Mouse (Mus musculus) frontal cortex, adult 2 months (tissue): Measurements from ENCODE around the gene Astn2. TPM values are rescaled to one million over a fixed set of nuclear protein-coding genes. Genes with fewer than 3 reads are reported as not detected.

Experiments
- DNase-seq, 2 experiments: peaks; one replicate each; pipeline ENCODE4 v3.0.0; 2022; ENCODE audit warnings: low spot score in 1 of 2; ENCODE audit errors: extremely low spot score in 1 of 2
- polyA plus RNA-seq: library from polyadenylated mRNA; depleted of rRNA; stranded (reverse); fragments of >200 nt; gene quantifications from 2 replicates; pipeline ENCODE4 v1.2.3, GENCODE M21; 2012; rRNA removed

Gene Astn2
- 16.9 and 18.2 TPM in 2 replicates for polyA plus RNA-seq

DNA sequence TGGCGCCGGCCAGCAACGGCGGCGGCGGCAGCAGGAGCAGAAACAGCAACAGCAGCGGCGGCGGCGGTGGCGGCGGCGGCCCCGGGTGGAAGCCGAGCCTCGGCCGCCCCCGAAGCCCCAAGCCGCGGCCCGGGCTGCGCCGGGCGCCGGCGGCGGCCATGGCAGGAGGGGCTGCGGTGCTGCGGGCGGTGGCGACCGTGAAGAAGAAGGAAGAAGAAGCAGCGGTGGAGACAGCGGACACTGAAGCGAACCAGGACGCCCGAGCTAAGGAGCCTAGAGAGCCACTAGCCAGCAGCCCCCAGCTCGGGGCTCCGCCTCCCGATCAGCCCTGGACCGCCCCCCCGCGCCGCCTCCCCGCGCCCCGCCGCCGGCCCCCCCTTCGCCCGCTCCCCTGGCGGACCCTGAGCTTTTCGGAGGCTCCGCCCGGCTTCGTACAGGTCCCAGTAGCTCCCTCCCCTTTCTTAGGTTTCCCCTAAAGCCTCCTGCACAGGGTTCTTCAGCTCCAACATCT lies at the start of gene Astn2:
Astn2 (minus strand) TSS at position 411 of the 511 bp plus-strand sequence.
- peak in 1 of 2 experiments; percentile 36 for DNase-seq

DNA sequence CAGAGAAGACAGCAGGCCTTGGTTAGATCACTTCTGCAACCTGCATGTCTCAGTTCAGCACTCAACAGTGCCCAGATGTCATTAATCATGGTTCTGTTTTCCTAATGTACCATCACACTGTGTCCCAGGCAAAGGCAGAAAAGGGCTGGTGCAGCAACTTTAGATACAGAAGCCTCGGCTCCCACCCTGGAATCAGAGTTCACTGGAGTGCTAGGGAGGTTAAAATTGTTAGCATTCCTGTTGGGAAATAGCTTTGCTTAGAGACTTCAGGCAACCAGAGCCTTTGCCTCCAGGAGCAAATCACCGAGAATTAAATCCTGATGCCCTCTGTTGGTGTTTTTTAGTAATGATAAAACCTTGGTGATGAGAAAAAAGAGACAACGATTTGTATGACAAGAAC lies 45.7 kb upstream of the Astn2 start:
- peak in 1 of 2 experiments; percentile 30 for DNase-seq

DNA sequence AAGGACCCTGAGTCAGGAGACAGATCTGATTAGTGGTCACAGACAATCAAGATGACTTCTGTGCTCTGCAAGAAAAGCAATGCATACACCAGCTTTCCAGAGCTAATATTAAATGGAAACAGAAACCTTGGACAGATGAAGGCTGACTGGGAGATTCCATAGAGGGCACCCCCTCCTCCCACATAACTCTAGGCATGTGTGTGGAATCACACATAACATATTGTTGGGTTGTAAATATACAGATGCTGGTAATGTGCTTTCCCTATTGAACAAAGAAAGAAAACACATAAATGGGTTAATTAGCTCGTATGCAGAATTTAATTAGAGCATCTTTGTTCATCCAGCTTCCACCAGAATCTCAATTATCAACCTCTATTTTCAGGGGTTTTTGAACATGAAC lies 26.8 kb upstream of the Astn2 start:
- no peak for DNase-seq

DNA sequence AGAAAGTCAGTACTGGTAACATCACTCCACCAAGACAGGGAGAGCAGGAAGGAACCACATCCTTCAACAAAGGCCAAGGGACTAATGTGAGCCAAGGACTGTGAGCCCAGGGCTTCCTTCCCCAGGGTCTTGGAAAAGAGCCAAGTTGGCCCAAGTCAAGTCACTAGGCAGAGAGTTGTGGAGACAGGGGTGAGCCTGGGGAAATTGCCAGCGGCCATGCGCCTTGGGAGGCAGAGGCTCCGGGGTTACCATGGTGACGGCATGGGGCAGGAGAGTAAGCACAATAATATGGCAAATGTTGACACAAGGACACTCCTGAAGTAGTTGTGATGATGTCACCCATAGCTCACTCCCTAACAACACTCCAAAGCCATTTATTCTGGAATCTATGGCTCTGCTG lies 21.4 kb upstream of the Astn2 start:
- DNase-seq = peak in 1 of 2 experiments; percentile 16

DNA sequence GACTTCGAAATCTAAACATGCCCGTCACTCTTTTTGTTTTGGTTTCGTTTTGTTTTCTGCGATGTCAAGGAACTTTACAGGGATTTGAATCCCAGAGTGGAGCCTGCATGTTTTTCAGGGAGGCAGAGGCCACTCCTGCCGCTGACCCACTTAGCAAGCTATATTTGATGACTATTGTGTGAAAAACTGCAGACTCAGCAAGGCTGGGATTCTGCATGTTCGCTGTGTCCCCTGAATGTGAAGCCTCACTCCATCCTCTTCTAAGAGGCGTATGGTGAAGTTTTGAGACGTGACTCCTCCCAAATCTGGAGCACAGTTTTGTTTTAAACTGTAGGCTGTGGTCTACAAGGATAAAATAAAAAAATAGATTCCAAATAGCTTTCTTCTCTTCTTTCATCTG lies 10.4 kb upstream of the Astn2 start:
- no peak for DNase-seq

DNA sequence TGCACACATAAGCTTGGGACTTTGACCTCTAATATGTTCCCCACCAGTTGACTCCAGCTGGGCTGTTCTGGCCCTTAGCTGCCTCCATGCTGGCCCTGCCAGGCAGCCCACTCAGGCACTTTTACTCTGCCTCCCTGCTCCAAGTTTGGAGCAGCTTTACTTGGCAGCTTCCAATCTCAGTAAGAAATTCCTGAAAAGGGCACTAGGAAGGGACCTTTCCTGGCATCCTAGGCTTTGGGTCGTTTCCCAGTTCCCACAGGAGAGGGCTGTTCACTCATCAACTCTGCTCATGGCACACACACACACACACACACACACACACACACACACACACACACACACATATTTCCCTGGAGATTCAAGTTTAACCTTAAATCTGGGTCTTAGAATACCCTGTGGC lies 675 bp upstream of the Astn2 start:
- DNase-seq = no peak

DNA sequence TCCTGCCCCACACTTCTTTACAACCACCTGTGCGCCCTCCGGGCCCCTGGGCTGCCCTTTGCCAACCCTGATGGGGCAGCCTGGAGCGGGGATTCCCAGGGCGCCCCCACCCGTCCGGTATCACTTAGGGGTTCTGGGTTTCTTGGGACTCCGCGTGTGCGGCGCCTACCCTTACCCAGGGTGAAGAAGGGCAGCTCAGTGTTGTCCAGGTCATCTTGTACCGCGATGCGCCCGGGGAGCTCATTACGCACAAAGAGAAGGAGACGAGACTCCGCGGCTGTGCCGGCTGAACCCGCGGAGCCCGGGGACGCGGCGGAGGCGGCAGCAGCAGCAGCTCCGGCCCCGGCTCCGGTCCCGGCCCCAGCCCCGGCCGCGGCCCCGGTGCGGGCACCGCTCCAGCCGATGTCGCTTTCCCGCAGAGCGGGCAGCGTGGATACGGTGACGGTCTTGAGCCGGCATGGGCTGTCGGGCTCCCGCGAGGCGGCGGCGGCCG lies 657 bp downstream of the Astn2 start:
- peak in 1 of 2 experiments; percentile 21 for DNase-seq

DNA sequence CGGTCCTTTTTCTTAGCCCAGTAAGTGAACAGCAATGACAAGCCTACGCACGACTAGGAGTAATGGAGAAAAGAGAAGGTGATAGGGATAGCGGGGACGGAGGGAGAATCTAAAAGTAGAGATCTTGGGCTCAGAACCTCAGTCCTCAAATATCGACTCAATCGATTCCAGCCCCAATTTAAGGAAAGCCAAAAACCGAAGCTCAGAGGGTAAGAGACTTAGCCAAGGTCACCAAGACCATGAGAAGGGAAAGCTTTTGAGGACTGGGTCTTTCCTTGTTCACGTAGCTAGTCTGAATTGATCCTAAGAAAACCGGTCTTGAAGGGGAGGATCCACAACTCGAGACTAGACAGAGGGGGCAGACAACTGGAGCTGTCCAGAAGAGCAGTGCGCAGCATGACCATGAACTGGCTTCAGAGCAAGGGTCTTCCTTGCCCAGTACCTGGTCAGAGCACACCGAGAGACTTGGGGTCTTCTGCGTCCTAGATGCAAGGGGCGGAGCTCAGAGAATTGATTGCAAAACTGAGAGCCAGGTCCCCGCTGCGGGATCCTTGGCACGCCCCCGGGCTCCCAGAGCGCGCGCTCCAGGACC lies 1.2 kb downstream of the Astn2 start:
- no peak for DNase-seq

DNA sequence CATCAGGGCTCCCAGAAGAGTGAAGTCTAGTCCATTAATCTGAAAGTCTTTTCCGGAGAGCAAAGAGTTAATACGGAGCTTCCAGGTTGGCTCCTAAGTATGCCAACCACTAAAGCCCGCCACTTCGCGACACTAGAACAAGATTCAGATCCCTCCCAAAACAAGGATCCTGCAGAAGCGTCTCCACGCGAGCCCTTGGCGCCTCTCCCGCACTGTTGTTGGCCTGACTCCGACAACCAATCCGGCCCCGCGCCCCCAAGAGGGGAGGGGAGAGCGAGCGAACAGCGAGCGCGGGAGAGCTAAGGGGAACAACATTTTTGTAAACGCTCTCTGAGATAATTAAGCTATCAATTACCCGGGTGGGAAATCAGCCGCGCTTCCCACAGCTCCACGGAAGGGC lies 1.8 kb downstream of the Astn2 start:
- peak in 1 of 2 experiments; percentile 39 for DNase-seq

DNA sequence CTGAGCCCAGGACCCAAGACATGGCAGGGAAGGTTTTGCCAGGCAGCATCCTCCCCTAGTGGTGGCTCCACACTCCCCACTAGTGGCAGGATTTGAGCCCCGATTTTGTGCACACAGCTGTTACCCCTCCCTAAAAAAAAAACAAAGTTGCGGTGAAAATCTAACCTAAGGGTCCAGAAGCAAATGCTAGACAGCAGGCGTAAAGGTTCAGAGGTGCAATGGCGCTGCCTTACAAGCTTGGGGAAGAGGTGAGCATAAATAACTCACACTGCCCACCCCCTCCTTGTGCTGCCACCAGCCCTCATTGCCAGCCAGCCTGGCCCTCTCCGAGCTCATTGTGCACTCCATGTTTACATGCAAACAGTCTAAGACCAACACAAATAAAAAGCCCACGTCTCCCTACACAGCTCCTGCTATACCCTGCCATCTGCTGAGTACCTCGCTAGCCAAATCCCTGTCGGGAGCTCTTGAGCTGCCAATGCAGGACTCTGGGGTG lies 3.2 kb downstream of the Astn2 start:
- peak; percentile 18 to 68 for DNase-seq

DNA sequence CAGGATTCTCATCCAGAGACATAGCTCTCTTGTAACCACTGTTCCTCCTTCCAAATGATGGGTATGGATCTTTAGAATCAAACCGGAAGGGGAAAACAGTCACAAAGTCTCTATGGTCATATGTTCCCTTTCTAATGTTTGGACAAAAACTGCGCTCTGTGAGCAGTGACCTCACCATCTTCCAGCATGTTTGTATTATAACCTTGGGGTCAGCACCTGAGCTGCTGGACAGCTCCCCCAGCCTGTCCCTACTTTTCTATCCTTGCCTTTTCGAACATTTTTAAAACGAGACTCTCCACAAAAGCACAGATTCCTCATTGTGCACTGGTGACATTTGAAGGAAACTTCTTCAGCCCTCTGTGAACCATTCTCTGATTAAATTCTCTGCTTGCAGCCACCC lies 5.3 kb downstream of the Astn2 start:
- DNase-seq = no peak

DNA sequence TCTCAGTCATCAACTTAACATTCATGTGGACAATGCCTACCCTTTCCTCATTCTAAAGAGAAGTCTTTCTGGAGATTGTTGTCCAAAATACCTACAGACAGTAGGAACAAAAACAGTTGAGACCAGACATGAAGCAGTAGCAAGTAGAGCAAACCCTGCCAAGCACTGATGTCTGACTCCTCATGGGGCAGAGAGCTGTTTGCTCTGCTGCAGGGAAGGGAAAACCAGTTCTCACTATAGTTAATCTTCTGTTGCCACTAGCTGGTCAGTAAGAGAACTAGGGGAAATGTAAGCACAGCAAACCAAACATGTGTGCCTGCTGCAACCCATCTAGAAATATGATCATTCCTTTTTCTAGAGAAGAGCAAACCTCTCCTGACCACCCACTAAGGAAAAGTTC lies 7.2 kb downstream of the Astn2 start:
- DNase-seq = no peak

DNA sequence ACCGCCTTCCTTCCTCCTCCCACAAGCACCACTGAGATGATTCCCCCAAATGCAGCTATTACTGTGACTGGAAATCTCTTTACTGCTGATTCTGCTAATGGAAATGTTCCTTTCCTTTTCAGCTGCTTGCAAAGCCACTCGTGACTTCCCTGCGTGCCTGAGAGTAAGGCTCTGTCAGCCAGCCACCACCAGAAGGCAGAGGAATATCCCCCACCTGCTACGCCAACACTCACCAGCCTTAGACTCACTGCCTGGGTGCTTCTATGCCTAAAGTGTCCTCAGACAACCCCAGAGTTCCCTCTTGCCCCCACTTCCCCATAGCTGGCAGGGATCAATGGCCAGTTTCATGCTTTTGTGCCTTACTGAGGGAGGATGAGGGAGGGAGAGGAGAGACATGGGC lies 11.1 kb downstream of the Astn2 start:
- peak; percentile 28 to 54 for DNase-seq

DNA sequence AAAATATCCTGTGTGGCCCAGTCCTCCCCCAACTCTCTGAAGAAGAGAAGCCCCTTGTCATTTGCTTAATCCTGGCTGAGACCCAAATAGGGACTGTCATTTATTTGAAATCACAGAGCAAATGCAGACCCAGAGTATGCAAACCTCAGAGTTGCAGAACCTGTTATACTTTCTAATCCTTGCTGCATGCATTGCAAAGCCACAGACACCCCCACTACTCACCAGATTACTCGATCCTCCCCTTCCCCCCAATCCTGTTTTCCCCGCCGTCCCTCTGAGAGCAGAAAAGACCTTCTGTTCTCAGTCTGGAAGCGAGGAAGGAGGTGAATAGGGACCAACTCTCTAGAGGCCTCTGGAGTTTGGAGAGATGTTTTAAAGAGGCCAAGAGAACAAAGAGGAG lies 13.9 kb downstream of the Astn2 start:
- no peak for DNase-seq

DNA sequence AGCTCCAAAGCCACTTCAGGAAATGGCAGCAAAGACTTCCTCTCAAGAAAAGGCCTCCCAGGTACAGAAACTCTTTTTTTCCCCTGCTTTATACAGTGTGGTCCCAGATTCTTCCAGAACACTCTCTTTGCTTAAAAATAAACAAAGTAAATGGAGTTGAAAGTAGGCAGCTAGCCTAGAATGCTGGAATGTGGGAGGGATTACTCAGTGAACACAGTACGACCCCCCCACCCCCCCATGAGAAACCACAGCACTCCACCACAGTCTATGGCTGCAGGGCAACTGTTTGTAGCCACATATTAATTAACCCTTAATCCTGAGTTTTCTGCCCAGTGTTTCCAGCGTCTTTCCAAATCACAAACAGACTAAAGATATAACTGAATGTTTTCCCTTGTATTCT lies 25.8 kb downstream of the Astn2 start:
- DNase-seq = peak in 1 of 2 experiments; percentile 19

DNA sequence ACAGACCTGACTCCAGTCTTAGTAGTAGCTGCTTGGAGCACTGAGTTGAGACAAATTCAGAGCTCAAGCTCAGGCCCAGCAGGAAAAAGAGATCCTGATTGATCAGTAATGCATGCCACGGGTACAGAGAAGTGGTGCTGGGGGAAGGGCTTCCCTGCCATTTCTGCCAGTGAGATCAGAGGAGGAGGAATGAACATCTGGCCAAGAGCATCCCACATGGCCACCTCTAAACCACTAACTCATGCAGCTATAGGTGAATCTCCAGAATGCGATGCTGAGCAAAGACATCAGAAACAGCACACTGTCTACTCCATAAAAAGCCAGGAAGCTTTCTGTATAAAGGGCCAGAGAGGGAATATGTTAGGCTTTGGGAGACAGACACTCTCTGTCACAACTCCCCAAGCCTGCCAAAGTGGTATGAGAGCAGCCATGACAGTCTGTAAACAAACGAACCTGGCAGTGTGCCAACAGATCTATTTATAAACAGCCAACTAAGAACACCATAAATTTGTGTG lies 33.8 kb downstream of the Astn2 start:
- DNase-seq = peak; percentile 28 to 66

DNA sequence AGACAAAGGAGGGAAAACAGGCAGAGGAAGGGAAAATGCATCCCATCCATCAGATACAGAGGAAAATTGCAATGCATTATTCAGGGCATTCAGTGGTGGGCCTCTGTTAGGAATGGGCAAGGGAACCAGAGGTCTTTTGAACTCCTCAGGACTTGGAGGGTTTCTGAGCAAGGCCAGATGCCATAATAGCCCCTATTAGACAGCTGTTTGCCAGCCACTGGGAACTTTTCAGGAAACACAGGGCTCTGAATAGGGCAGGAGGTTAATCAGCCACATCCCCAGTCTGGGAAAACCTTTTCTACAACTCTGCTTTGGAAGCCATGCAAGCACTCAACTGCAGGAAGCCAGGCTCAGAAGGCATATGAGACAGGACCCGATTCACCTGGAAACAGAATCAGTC lies 38.9 kb downstream of the Astn2 start:
- no peak for DNase-seq

DNA sequence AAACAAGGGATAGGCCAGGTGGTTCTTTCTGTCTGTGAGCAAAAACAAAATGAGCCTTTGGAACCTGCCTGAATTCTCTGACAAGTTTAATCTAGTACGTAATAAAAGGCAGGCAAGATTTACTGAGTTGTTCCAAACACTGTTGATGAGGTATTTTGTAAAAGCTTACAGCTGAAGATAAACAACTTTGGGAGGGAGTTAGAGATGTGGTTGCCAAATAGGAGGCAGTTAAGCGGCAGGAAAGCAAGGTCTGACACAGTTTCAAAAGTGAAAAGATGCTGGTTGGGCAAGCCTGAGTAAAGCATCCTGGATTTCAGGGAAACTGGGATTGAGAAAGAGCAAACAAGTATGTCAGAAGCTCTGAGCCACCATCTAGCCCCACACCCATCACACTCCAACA lies 59.8 kb downstream of the Astn2 start:
- DNase-seq = no peak

DNA sequence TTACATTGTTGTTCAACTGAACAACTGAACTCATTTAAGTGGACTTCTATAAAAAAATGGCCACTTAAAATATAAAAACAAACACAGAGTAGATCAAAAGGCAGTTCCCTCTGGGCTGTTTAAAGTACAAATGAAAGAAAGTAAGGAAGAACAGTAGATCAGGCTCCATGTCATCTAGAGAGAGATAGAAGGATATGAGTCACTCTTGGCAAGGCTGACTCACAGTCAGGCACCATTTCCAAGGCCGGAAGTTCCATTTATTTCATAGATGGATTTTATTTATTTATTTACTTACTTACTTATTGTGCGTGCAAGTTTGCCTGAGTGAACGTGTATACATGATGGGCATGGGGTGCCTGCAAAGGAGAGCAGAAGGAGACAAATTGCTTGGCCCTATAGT lies 67.0 kb downstream of the Astn2 start:
- no peak for DNase-seq

DNA sequence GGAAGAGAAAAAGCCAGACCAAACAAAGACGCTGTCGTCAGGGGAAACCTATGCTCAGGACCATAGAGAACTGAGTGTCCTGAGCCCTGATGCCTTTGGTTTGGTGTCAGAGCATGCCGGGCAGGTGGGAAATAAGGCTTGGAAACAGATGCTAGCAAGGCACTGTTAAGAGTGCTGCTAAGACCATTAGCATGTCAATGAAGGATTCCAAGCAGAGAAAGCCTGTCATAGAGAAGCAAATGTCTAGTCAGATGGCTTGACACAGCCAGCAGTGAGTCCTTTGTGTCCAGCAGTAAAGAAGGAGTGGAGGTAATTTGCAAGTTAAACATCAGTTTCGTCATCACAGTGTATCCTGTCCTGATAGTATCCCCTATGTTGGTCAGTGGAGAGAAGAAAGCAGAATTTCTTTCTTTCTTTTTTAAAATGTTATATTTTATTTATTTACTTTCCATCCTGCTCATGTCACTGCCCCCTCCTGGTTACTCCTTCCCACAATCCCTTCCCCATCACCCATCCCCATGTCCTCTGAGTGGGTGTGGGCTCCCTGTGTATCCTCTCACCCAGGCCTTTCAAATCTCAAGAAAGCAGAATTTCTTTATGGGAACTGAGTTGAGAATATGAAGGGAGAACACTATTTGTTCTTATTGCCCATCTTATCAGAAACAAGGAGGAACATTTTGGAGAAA lies 73.7 kb downstream of the Astn2 start:
- no peak for DNase-seq

DNA sequence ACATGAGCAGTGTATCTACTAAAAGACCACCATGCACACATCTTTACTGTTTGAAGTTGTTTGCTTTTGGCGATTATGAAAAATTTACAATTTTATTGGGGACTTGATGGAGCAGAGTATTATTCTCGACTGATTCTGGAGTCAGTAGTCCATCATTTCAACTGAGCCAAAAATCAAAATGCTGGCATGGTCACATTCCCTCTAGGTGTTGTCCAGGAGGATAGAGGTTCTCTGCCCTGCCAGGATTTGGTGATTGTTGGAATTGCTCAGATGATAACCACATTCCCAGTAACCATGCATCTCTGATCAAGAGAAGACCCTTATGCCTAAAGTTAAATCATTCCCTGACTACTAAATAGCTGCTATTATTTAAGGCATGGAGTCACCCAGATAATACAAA lies 83.4 kb downstream of the Astn2 start:
- DNase-seq = no peak
